Mouse (Mus musculus) stomach, embryonic 14.5 days (tissue): ENCODE results near the gene Sept8. TPM values are rescaled to one million over a fixed set of nuclear protein-coding genes. Genes with fewer than 3 reads are reported as not detected.

Source experiments
- ATAC-seq: fragments of 200-750 bp; cut with Nextera tagmentation; 2 replicates; pipeline ENCODE4 v1.8.0; 2017; ENCODE audit warnings: low read depth, moderate TSS enrichment; ENCODE audit not compliant: insufficient number of reproducible peaks, insufficient read depth, low FRiP score
- H3K27ac ChIP-seq: fragments of 300-500 bp; sonication (generic); 2 replicates; pipeline ENCODE4 v1.5.1; 2014; ENCODE audit warnings: mild to moderate bottlenecking, low read length, moderate library complexity, mixed read lengths
- H3K27me3 ChIP-seq: fragments of 300-500 bp; sonication (generic); 2 replicates; pipeline ENCODE4 v1.6.1; 2014; ENCODE audit warnings: low read length, control low read depth, mixed read lengths; ENCODE audit not compliant: control insufficient read depth, insufficient read depth
- H3K36me3 ChIP-seq: fragments of 300-500 bp; sonication (generic); 2 replicates; pipeline ENCODE4 v1.6.1; 2014; ENCODE audit warnings: mild to moderate bottlenecking, control low read depth, low read length, moderate library complexity, mixed read lengths; ENCODE audit not compliant: control insufficient read depth, insufficient read depth
- H3K4me1 ChIP-seq: fragments of 300-500 bp; sonication (generic); 2 replicates; pipeline ENCODE4 v1.6.1; 2014; ENCODE audit warnings: low read length, control low read depth, mixed read lengths; ENCODE audit not compliant: control insufficient read depth, insufficient read depth
- H3K4me2 ChIP-seq: fragments of 300-500 bp; sonication (generic); replicated peaks from 2 replicates; pipeline ENCODE4 v1.6.1; 2014; ENCODE audit warnings: low read depth, low read length, control low read depth
- H3K4me3 ChIP-seq: fragments of 300-500 bp; sonication (generic); 2 replicates; pipeline ENCODE4 v1.5.1; 2014; ENCODE audit warnings: low read depth, low read length, control low read depth
- H3K9ac ChIP-seq: fragments of 300-500 bp; sonication (generic); replicated peaks from 2 replicates; pipeline ENCODE4 v1.6.1; 2014; ENCODE audit warnings: low read depth, mild to moderate bottlenecking, control low read depth, low read length, moderate library complexity, mixed read lengths
- H3K9me3 ChIP-seq: fragments of 300-500 bp; sonication (generic); 2 replicates; pipeline ENCODE4 v1.6.1; 2016; ENCODE audit warnings: low read depth, low read length, control low read depth; ENCODE audit not compliant: control insufficient read depth
- WGBS: fragments of 180-500 bp; shearing (Covaris S2); extraction: QIAGEN DNeasy Blood & Tissue Kit; methylation state at CpG from one replicate; pipeline ENCODE4 v1.1.7; 2014; 5-methylcytosine and 5-hydroxymethylcytosine counted together
- polyA plus RNA-seq: library from polyadenylated mRNA; unstranded; fragments of >200 nt; fragmentation: Nextera tagmentation; extraction: Ambion mirVana; gene quantifications from 2 replicates; pipeline ENCODE4 v1.2.1, GENCODE M21; 2014

The Sept8 gene
- polyA plus RNA-seq, 1 experiment from 2014 or later = 26.1 TPM

DNA sequence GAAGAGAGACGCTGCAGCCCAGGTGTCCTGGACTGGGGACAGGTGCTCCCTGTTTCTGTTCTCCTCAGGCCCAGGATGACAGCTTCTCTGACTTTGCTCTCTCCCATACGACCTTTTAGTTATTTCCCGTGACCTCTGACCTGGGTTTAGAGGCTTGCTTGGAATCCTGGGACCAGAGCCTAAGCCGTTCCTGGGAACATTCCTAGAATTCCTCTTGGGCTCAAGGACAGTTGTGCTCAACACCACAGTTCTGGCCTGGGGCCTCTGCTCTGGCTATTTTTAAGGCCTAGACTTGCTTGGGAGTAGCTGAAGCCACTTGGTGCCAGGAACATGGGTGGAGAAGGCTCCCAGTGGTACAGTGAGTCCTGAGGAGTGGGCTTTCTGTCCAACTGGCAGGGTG is 6.4 kb downstream of the Sept8 start:
- Histone ChIP-seq H3K4me1 (peaks cover 24% of the 10 kb centered on the region; the same call in 1 of the 2 replicates), H3K9me3 (no peaks in the 10 kb centered on the region), H3K27me3 (no peaks in the 10 kb centered on the region), H3K27ac (no peak overlapping the region), H3K4me2 (no peak overlapping the region), H3K4me3 (no peak overlapping the region), H3K36me3 (no peaks in the 10 kb centered on the region), H3K9ac (no peak overlapping the region)
- 48% methylated on average over 4 of the region's 4 CpGs for WGBS
- no peak for ATAC-seq

GRCm38 (mm10) chr11:53528397-53529252 is 9.6 kb downstream of the Sept8 start:
- Histone ChIP-seq H3K4me2 (no peak overlapping the region), H3K9ac (no peak overlapping the region), H3K36me3 (peaks cover 5% of the 10 kb centered on the region; the same call in 1 of the 2 replicates), H3K4me1 (peaks cover 8% of the 10 kb centered on the region; the same call in 1 of the 2 replicates), H3K9me3 (no peaks in the 10 kb centered on the region), H3K4me3 (no peak overlapping the region), H3K27ac (no peak overlapping the region), H3K27me3 (no peaks in the 10 kb centered on the region)
- ATAC-seq = no peak
- 53% methylated on average over 8 of the region's 9 CpGs for WGBS

DNA sequence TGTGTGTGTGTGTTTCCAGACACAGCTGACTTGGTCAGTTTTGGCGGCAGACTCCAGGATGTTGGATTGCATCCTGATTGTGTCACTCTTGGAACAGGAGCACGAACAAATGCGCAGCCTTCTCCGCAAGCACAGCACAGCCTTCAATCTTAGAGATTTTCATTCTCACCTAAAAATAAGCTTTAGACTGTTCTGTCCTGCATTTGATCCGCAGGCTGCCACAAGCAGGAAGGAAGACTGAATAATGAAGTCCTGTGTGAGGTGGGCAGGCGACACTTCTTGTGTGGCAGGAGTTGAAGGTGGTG is 10.1 kb downstream of the Sept8 start:
- Histone ChIP-seq H3K4me1 (peaks cover 8% of the 10 kb centered on the region; the same call in 1 of the 2 replicates), H3K9me3 (no peaks in the 10 kb centered on the region), H3K27ac (no peak overlapping the region), H3K27me3 (no peaks in the 10 kb centered on the region), H3K9ac (no peak overlapping the region), H3K4me3 (no peak overlapping the region), H3K36me3 (peaks cover 10% of the 10 kb centered on the region; the same call in 1 of the 2 replicates), H3K4me2 (no peak overlapping the region)
- 48% methylated on average over 6 of the region's 6 CpGs for WGBS
- no peak for ATAC-seq

DNA sequence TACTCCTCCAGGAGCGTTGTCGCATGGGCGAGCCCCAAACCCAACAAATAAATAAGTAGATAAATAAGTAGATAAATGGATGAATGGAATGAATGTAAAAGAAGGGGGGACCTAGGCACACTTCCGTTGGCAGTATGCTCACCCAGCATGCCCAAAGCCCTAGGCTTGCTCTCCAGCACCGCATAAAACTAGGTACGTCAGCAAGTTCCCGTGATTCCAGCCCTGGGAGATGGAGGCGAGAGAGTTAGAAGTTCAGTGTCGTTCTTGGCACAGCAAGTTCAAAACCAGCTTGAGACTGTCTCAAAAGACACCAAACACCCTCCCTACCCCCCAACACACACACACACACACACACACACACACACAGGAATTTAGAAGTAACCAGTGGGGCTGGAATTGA is 10.9 kb downstream of the Sept8 start:
- Histone ChIP-seq H3K4me2 (no peak overlapping the region), H3K9me3 (no peaks in the 10 kb centered on the region), H3K36me3 (peaks cover 14% of the 10 kb centered on the region; the same call in 1 of the 2 replicates), H3K27me3 (no peaks in the 10 kb centered on the region), H3K9ac (no peak overlapping the region), H3K27ac (no peak overlapping the region), H3K4me3 (no peak overlapping the region), H3K4me1 (peaks cover 8% of the 10 kb centered on the region; the same call in 1 of the 2 replicates)
- no peak for ATAC-seq
- 77% methylated on average over 9 of the region's 9 CpGs for WGBS

DNA sequence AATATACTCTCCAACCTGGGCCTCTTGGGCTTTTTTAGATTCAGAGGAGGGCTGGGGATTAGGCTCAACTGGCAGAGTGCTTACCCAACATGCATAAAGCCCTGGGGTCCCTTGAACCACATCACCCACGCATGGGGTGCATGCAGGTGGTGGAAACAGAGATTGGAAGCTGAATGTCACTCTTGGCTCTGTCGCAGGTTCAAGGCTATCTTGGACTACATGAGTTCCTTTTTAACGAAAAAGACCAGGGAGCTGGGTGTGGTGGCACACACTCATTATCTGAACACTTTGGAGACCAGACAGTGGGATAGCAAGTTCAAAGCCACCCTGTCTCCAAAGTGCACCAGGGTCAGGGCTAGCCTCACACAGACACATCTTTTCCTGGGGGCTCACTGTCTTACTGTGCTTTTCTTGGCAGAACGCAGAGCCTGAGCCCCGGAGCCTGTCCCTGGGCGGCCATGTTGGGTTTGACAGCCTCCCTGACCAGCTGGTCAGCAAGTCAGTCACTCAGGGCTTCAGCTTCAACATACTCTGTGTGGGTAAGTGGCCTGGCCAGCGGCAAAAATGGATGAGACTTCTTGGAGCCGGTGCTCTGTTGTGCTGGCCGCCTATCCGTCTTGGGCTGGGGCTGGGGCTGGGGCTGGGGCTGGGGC is 12.6 kb downstream of the Sept8 start:
- ATAC-seq = no peak
- H3K27me3 ChIP-seq = no peaks in the 10 kb centered on the region
- no peak overlapping the region for H3K4me2 ChIP-seq
- H3K36me3 ChIP-seq = peaks cover 30% of the 10 kb centered on the region; the same call in 1 of the 2 replicates
- no peak overlapping the region for H3K27ac ChIP-seq
- peaks cover 8% of the 10 kb centered on the region; the same call in 1 of the 2 replicates for H3K4me1 ChIP-seq
- H3K4me3 ChIP-seq = no peak overlapping the region
- 92% methylated on average over 10 of the region's 10 CpGs for WGBS
- H3K9me3 ChIP-seq = no peaks in the 10 kb centered on the region
- H3K9ac ChIP-seq = no peak overlapping the region

- no peak for ATAC-seq
- Histone ChIP-seq H3K9ac (no peak overlapping the region), H3K4me1 (peaks cover 8% of the 10 kb centered on the region; the same call in 1 of the 2 replicates), H3K4me2 (no peak overlapping the region), H3K9me3 (no peaks in the 10 kb centered on the region), H3K36me3 (peaks cover 33% of the 10 kb centered on the region; the same call in 1 of the 2 replicates), H3K27me3 (no peaks in the 10 kb centered on the region), H3K27ac (no peak overlapping the region), H3K4me3 (no peak overlapping the region)
- WGBS = 96% methylated on average over 1 of the region's 1 CpGs
These were observed 13.2 kb downstream of the Sept8 start for GRCm38 (mm10) chr11:53532231-53532620.

GRCm38 (mm10) chr11:53539002-53539491 is 20.0 kb downstream of the Sept8 start:
- Histone ChIP-seq H3K4me2 (no peak overlapping the region), H3K9ac (no peak overlapping the region), H3K36me3 (peaks cover 39% of the 10 kb centered on the region), H3K27ac (no peak overlapping the region), H3K27me3 (no peaks in the 10 kb centered on the region), H3K4me1 (no peaks in the 10 kb centered on the region), H3K9me3 (no peaks in the 10 kb centered on the region), H3K4me3 (no peak overlapping the region)
- ATAC-seq = no peak
- WGBS = 75% methylated on average over 15 of the region's 15 CpGs

- H3K4me2 ChIP-seq = no peak overlapping the region
- H3K27me3 ChIP-seq = no peaks in the 10 kb centered on the region
- 93% methylated on average over 3 of the region's 3 CpGs for WGBS
- H3K9ac ChIP-seq = no peak overlapping the region
- ATAC-seq = no peak
- H3K4me1 ChIP-seq = no peaks in the 10 kb centered on the region
- no peak overlapping the region for H3K4me3 ChIP-seq
- no peaks in the 10 kb centered on the region for H3K9me3 ChIP-seq
- no peak overlapping the region for H3K27ac ChIP-seq
- H3K36me3 ChIP-seq = peaks cover 30% of the 10 kb centered on the region
These were observed 21.3 kb downstream of the Sept8 start for GRCm38 (mm10) chr11:53540394-53540793.
